Mouse (Mus musculus): Measurements from ENCODE around the gene Prkg1. TPM values are rescaled to one million over a fixed set of nuclear protein-coding genes. Genes with fewer than 3 reads are reported as not detected.

Gene Prkg1
- polyA plus RNA-seq, 1 experiment from 2014 or later, result 4.9 TPM

GRCm38 (mm10) chr19:31754642-31755287 lies 10.1 kb downstream of the Prkg1 start:
- H3K36me3 ChIP-seq (ENCODE audit: control insufficient read depth, insufficient read depth, low read length), result no peaks in the 10 kb centered on the region
- H3K4me2 ChIP-seq (ENCODE audit: low read length), result no peak overlapping the region
- no peak for ATAC-seq
- H3K4me1 ChIP-seq (ENCODE audit: control insufficient read depth, insufficient read depth, low read length), result peaks cover 4% of the 10 kb centered on the region; the same call in 1 of the 2 replicates
- no peak overlapping the region for H3K4me3 ChIP-seq (ENCODE audit: low read depth, low read length)
- no peak overlapping the region for H3K9ac ChIP-seq (ENCODE audit: low read depth, low read length)
- H3K27me3 ChIP-seq (ENCODE audit: control insufficient read depth, insufficient read depth, low read depth, low read length), result no peaks in the 10 kb centered on the region
- no peak overlapping the region for H3K27ac ChIP-seq (ENCODE audit: low read length)
- no peaks in the 10 kb centered on the region for H3K9me3 ChIP-seq (replicated peaks; ENCODE audit: control insufficient read depth, low read length, poor library complexity, severe bottlenecking)
- WGBS, result 58% methylated on average over 9 of the region's 9 CpGs

DNA sequence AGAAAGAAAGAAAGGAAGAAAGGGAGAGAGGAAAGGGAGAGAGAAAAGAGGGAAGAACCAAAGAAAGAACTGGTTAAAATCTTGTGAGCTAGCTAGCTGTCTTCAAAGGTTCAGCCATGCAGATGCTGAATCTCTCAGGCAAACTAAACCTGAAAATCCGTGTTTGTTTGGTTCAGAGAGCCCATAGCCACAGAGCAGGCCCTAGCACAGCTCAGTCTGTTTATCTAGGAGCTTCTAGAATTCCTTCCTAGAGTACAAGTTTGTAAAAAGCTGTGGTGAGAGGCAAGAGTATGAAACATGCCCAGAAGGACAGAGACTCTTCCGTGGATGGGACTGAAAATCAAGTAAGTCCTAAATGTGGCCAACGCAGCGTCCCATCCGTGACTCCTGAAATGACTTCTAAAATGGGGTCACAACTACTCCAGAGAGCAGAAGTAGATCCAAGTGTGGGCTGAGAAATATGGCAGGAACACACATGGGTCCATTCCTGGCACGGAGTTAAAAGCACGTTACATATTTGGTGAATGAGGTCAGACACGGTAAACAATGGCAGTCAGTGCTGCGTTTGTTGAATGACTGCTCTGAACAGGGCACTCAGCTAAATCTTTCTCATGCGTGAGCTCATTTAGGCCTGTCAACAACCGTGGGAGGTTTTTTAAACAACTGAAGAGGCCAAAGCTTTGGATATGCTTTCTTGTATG lies 13.7 kb downstream of the Prkg1 start:
- WGBS, result 55% methylated on average over 11 of the region's 11 CpGs

DNA sequence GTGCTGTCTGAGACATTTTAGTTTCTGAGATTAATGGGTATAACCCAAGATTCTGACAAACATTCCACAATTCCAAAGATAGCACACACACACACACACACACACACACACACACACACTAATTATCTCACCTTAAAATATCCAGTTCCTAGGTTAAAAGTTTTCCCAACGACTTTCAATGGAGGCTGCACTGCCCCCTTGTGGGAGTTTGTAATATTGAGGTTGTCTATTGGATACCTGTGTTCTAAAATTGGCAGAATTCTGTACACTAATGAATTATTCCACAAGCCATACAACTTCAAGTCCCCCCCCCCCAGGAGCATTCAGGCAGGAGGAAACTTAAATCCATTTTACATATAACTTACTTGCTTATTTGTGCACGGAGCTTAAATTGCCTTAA lies 18.2 kb downstream of the Prkg1 start:
- no peak for ATAC-seq
- no peak overlapping the region for H3K27ac ChIP-seq (ENCODE audit: low read length)
- 14% methylated on average over 2 of the region's 2 CpGs for WGBS
- no peaks in the 10 kb centered on the region for H3K27me3 ChIP-seq (ENCODE audit: control insufficient read depth, insufficient read depth, low read depth, low read length)
- H3K9me3 ChIP-seq (replicated peaks; ENCODE audit: control insufficient read depth, low read length, poor library complexity, severe bottlenecking), result no peaks in the 10 kb centered on the region
- no peak overlapping the region for H3K4me2 ChIP-seq (ENCODE audit: low read length)
- no peaks in the 10 kb centered on the region for H3K36me3 ChIP-seq (ENCODE audit: control insufficient read depth, insufficient read depth, low read length)
- no peak overlapping the region for H3K9ac ChIP-seq (ENCODE audit: low read depth, low read length)
- no peak overlapping the region for H3K4me3 ChIP-seq (ENCODE audit: low read depth, low read length)
- H3K4me1 ChIP-seq (ENCODE audit: control insufficient read depth, insufficient read depth, low read length), result no peaks in the 10 kb centered on the region

More for the DNA sequence above, 13.7 kb downstream of the Prkg1 start:
- H3K27me3 ChIP-seq (ENCODE audit: control insufficient read depth, insufficient read depth, low read depth, low read length), result no peaks in the 10 kb centered on the region
- no peaks in the 10 kb centered on the region for H3K36me3 ChIP-seq (ENCODE audit: control insufficient read depth, insufficient read depth, low read length)
- no peak overlapping the region for H3K4me2 ChIP-seq (ENCODE audit: low read length)
- ATAC-seq, result no peak
- H3K4me1 ChIP-seq (ENCODE audit: control insufficient read depth, insufficient read depth, low read length), result peaks cover 4% of the 10 kb centered on the region; the same call in 1 of the 2 replicates
- no peaks in the 10 kb centered on the region for H3K9me3 ChIP-seq (replicated peaks; ENCODE audit: control insufficient read depth, low read length, poor library complexity, severe bottlenecking)
- no peak overlapping the region for H3K4me3 ChIP-seq (ENCODE audit: low read depth, low read length)
- no peak overlapping the region for H3K9ac ChIP-seq (ENCODE audit: low read depth, low read length)
- H3K27ac ChIP-seq (ENCODE audit: low read length), result no peak overlapping the region

DNA sequence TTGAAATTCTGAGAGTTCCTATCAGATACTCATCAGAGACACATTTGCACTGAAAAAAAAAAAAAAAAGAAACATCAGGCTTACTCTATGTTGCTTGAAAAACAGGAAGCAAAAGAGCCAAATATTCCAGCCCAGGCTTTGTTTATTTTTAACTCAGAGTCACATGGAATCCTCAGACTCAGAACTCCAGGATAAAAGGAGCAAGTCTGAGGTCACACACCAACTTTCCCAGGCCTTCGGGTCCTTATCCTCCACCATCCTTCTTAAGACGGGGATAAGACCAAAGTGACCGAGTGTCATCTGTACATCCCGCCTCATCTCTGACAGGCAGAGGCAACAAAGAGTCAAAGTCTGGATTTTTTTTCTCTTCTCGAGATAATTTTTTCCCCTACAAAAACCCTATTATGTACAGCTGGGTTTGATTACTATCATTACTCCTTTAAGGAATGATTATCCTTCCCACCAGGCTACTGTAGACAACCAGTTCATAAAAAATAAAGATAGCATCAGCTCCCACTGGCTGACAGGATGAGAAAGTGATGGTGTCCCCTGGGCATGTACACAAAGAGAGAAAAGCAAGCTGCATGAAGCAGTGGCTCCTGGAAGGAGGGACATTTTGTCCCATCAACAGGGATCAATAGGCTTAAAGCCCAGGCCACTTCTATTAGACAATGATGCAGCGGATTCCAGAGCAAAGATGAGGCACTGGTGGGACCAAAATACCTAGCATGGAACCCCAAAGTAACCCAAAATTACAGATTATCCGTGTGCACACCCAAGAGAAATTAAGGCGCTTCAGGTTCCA lies 21.4 kb downstream of the Prkg1 start:
- Histone ChIP-seq H3K4me1 (ENCODE audit: control insufficient read depth, insufficient read depth, low read length) (no peaks in the 10 kb centered on the region), H3K27me3 (ENCODE audit: control insufficient read depth, insufficient read depth, low read depth, low read length) (no peaks in the 10 kb centered on the region), H3K4me3 (ENCODE audit: low read depth, low read length) (no peak overlapping the region), H3K36me3 (ENCODE audit: control insufficient read depth, insufficient read depth, low read length) (no peaks in the 10 kb centered on the region), H3K9me3 (replicated peaks; ENCODE audit: control insufficient read depth, low read length, poor library complexity, severe bottlenecking) (no peaks in the 10 kb centered on the region), H3K9ac (ENCODE audit: low read depth, low read length) (no peak overlapping the region), H3K4me2 (ENCODE audit: low read length) (no peak overlapping the region), H3K27ac (ENCODE audit: low read length) (no peak overlapping the region)
- no peak for ATAC-seq
- 68% methylated on average over 8 of the region's 8 CpGs for WGBS

- Histone ChIP-seq H3K4me3 (ENCODE audit: low read depth, low read length) (no peak overlapping the region), H3K27me3 (ENCODE audit: control insufficient read depth, insufficient read depth, low read depth, low read length) (no peaks in the 10 kb centered on the region), H3K4me2 (ENCODE audit: low read length) (no peak overlapping the region), H3K4me1 (ENCODE audit: control insufficient read depth, insufficient read depth, low read length) (no peaks in the 10 kb centered on the region), H3K27ac (ENCODE audit: low read length) (no peak overlapping the region), H3K9me3 (replicated peaks; ENCODE audit: control insufficient read depth, low read length, poor library complexity, severe bottlenecking) (no peaks in the 10 kb centered on the region), H3K36me3 (ENCODE audit: control insufficient read depth, insufficient read depth, low read length) (no peaks in the 10 kb centered on the region), H3K9ac (ENCODE audit: low read depth, low read length) (no peak overlapping the region)
- ATAC-seq, result no peak
- WGBS, result 83% methylated on average over 6 of the region's 6 CpGs
Measured at GRCm38 (mm10) chr19:31714900-31715299, 49.9 kb downstream of the Prkg1 start.

GRCm38 (mm10) chr19:31714418-31714817 lies 50.4 kb downstream of the Prkg1 start:
- no peak overlapping the region for H3K27ac ChIP-seq (ENCODE audit: low read length)
- H3K36me3 ChIP-seq (ENCODE audit: control insufficient read depth, insufficient read depth, low read length), result no peaks in the 10 kb centered on the region
- H3K4me1 ChIP-seq (ENCODE audit: control insufficient read depth, insufficient read depth, low read length), result no peaks in the 10 kb centered on the region
- H3K9me3 ChIP-seq (replicated peaks; ENCODE audit: control insufficient read depth, low read length, poor library complexity, severe bottlenecking), result no peaks in the 10 kb centered on the region
- no peak overlapping the region for H3K4me2 ChIP-seq (ENCODE audit: low read length)
- no peaks in the 10 kb centered on the region for H3K27me3 ChIP-seq (ENCODE audit: control insufficient read depth, insufficient read depth, low read depth, low read length)
- H3K4me3 ChIP-seq (ENCODE audit: low read depth, low read length), result no peak overlapping the region
- no peak for ATAC-seq
- WGBS, result 89% methylated on average over 4 of the region's 4 CpGs
- H3K9ac ChIP-seq (ENCODE audit: low read depth, low read length), result no peak overlapping the region

DNA sequence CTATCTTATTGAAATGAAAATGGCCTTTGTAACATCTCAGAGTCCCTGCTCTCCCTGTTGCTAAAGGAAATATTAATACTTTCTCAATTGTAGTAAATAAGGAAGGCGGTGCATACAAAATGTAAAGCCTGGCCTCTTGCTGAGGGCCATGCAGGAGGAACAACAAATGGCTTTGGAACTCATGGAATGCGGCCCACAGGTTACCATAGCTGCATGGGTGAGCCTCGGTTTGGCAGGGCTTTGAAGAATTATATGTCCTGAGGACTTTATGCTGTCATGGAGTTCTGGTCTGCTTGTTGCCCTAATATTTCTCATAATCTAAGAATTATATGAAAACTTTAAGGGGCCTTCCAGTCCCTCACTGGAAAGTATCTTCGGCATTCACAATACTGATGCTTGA lies 51.5 kb downstream of the Prkg1 start:
- no peak overlapping the region for H3K4me3 ChIP-seq (ENCODE audit: low read depth, low read length)
- 70% methylated on average over 4 of the region's 4 CpGs for WGBS
- H3K4me1 ChIP-seq (ENCODE audit: control insufficient read depth, insufficient read depth, low read length), result no peaks in the 10 kb centered on the region
- H3K4me2 ChIP-seq (ENCODE audit: low read length), result no peak overlapping the region
- H3K9ac ChIP-seq (ENCODE audit: low read depth, low read length), result no peak overlapping the region
- no peak overlapping the region for H3K27ac ChIP-seq (ENCODE audit: low read length)
- no peaks in the 10 kb centered on the region for H3K36me3 ChIP-seq (ENCODE audit: control insufficient read depth, insufficient read depth, low read length)
- no peaks in the 10 kb centered on the region for H3K9me3 ChIP-seq (replicated peaks; ENCODE audit: control insufficient read depth, low read length, poor library complexity, severe bottlenecking)
- H3K27me3 ChIP-seq (ENCODE audit: control insufficient read depth, insufficient read depth, low read depth, low read length), result no peaks in the 10 kb centered on the region
- ATAC-seq, result no peak

DNA sequence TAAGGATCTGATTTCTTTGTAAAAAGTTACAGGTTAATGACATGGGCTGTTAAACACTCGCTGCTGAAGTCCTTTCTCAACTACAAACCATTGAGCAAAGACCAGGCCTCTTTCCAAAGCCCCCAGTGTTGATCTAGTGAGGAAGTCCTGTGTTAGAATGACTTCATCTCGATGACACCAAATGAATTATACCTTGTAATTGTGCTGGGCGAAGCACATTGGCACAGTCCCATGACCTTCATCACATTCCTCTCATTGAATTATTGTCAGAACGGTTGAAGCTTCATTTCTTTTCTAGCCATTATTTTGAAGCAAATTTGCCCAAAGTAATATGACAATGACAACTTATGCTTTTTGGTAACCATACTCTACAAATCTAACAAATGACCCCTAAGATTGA lies 54.5 kb downstream of the Prkg1 start:
- Histone ChIP-seq H3K9ac (ENCODE audit: low read depth, low read length) (no peak overlapping the region), H3K4me2 (ENCODE audit: low read length) (no peak overlapping the region), H3K4me3 (ENCODE audit: low read depth, low read length) (no peak overlapping the region), H3K36me3 (ENCODE audit: control insufficient read depth, insufficient read depth, low read length) (no peaks in the 10 kb centered on the region), H3K4me1 (ENCODE audit: control insufficient read depth, insufficient read depth, low read length) (no peaks in the 10 kb centered on the region), H3K27ac (ENCODE audit: low read length) (no peak overlapping the region), H3K9me3 (replicated peaks; ENCODE audit: control insufficient read depth, low read length, poor library complexity, severe bottlenecking) (no peaks in the 10 kb centered on the region), H3K27me3 (ENCODE audit: control insufficient read depth, insufficient read depth, low read depth, low read length) (no peaks in the 10 kb centered on the region)
- ATAC-seq, result no peak
- 91% methylated on average over 4 of the region's 4 CpGs for WGBS

DNA sequence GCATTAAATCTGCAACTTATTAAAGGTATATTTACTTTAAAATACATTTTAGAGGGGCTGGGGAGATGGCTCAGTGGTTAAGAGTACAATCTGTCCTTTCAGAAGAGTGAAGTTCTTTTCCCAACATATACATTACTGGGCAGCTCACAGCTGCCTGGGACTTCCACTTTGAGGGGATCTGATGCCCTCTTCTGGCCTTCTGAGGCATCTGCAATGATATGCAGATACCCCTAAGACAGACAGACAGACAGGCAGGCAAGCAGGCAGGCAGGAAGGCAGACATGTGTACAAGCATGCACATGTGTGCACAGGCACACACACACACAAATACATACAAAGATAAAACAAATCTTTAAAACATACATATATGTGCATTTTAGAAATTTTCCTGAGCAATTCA lies 60.8 kb downstream of the Prkg1 start:
- no peak overlapping the region for H3K27ac ChIP-seq (ENCODE audit: low read length)
- no peaks in the 10 kb centered on the region for H3K9me3 ChIP-seq (replicated peaks; ENCODE audit: control insufficient read depth, low read length, poor library complexity, severe bottlenecking)
- no peaks in the 10 kb centered on the region for H3K4me1 ChIP-seq (ENCODE audit: control insufficient read depth, insufficient read depth, low read length)
- no peaks in the 10 kb centered on the region for H3K27me3 ChIP-seq (ENCODE audit: control insufficient read depth, insufficient read depth, low read depth, low read length)
- H3K36me3 ChIP-seq (ENCODE audit: control insufficient read depth, insufficient read depth, low read length), result no peaks in the 10 kb centered on the region
- ATAC-seq, result no peak
- no peak overlapping the region for H3K4me2 ChIP-seq (ENCODE audit: low read length)
- H3K4me3 ChIP-seq (ENCODE audit: low read depth, low read length), result no peak overlapping the region
- H3K9ac ChIP-seq (ENCODE audit: low read depth, low read length), result no peak overlapping the region
